Mouse (Mus musculus): Measurements from ENCODE around the gene Irak2. TPM values are rescaled to one million over a fixed set of nuclear protein-coding genes. Genes with fewer than 3 reads are reported as not detected.

The Irak2 gene
- total and polyA plus RNA-seq, 3 experiments, result 30.0 to 39.5 (median 32.5) TPM

DNA sequence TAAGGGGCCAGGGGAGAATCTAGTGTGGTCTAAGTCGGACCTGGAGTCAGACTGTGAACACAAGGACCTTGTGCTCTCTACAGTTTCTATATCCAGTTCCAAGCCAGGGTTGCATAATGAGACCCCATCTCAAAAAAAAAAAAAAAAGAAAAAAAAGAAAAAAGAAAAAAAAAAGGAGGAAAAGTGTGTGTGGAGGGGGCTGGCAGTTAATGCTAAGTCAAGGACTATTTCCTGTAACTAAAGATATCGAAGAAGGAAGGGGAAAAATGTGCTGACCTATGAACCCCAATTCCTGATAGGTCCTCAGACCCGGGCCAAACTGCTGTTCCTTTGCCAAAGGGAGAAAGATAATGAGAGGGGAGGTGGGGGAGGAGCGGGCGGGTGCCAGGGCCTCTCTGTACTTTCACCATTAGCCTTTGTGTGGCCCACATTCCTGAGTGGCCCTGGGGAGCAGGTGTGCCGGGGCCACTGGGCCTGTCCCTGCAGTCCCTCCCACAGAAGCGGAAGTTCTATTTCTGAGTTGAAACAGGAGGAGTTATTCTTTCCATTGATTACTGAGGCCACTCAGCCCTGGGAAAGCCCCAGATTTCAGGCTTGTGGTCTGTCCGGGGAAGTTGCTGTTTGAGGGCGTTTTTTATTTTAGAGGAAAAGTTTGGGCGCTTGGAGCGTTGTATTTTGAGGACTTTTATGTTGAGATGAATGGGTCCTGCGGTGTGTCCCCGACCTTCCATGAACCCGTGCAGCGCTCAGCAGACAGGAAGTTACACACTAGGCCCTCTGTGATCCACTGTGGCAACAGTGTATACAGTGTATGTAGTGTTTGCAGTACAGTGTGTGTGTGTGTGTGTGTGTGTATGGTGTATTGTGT lies 30.3 kb downstream of the Irak2 start:
- Histone ChIP-seq H3K36me3 (replicated peaks in 1 of 2; ENCODE audit: control insufficient read depth in 1 of 2, insufficient read depth in 1 of 2, low read length in 1 of 2) (peaks cover 32 to 57% of the 10 kb centered on the region in 2 experiments), H3K4me1 (ENCODE audit: control insufficient read depth in 1 of 2, insufficient read depth in 2 of 2) (peaks cover 37 to 72% of the 10 kb centered on the region in 2 experiments), H3K9me3 (replicated peaks; ENCODE audit: low read length) (peaks cover 8% of the 10 kb centered on the region), H3K79me2 (replicated peaks; ENCODE audit: control insufficient read depth, extremely low read depth, insufficient read depth, poor library complexity, severe bottlenecking) (peaks cover 47% of the 10 kb centered on the region), H3K27me3 (replicated peaks) (no peaks in the 10 kb centered on the region), H3K4me3 (replicated peaks in 1 of 3; ENCODE audit: low read depth in 2 of 3, low read length in 2 of 3, poor library complexity in 1 of 3) (peak overlapping the region; percentile 46 to 58 (median 51)), H3K4me2 (ENCODE audit: insufficient read depth, low read depth, poor library complexity, severe bottlenecking) (peak overlapping the region; percentile 65), H3K9ac (ENCODE audit: insufficient read depth, low read depth) (peak overlapping the region; percentile 35; the same call in 1 of the 2 replicates), H3K27ac (ENCODE audit: insufficient read depth, low read depth) (peak overlapping the region; percentile 99)
- dilution Hi-C loops (cut with MboI; ENCODE audit: extremely low pct_ligation_motif_present, extremely low pct_unique_long_range_greater_than_20kb, low sequenced_read_pairs) (no loop called here), in situ Hi-C loops (cut with MboI; ENCODE audit: low pct_ligation_motif_present, low pct_unique_long_range_greater_than_20kb, low sequenced_read_pairs) (no loop called here)
- DNase-seq (ENCODE audit: extremely low read depth), result peak; percentile 94
- TF ChIP-seq MXI1 (IDR thresholded peaks at IDR 0.05; ENCODE audit: low read depth, low read length) (peak; percentile 86), ETS1 (conservative IDR thresholded peaks at IDR 0.05; ENCODE audit: low read depth, low read length) (peak; percentile 99), TBP (conservative IDR thresholded peaks at IDR 0.05; ENCODE audit: low read depth, low read length) (no peak), NRF1 (IDR thresholded peaks at IDR 0.05; ENCODE audit: low read depth, low read length) (peak; percentile 14; the same call in 1 of the 2 replicates), BHLHE40 (IDR thresholded peaks at IDR 0.05; ENCODE audit: low read depth, low read length) (peak; percentile 95), POLR2A (IDR thresholded peaks at IDR 0.05; ENCODE audit: low read depth, low read length) (no peak; the same call in 1 of the 2 replicates), CTCF (conservative IDR thresholded peaks at IDR 0.05 in 1 of 2, IDR thresholded peaks at IDR 0.05 in 1 of 2; ENCODE audit: low read depth in 2 of 2, low read length in 2 of 2) (no peak), SIN3A (IDR thresholded peaks at IDR 0.05; ENCODE audit: low read length) (peak; percentile 95), MAFK (IDR thresholded peaks at IDR 0.05; ENCODE audit: insufficient replicate concordance, low read length) (peak; percentile 82; the same call in 1 of the 2 replicates), CHD2 (IDR thresholded peaks at IDR 0.05; ENCODE audit: low read length) (peak; percentile 94), UBTF (IDR thresholded peaks at IDR 0.05; ENCODE audit: low read depth, low read length) (0 out of 2 replicates have a peak, but pooled peaks have one; percentile 12), PAX5 (IDR thresholded peaks at IDR 0.05; ENCODE audit: low read length) (no peak), RAD21 (IDR thresholded peaks at IDR 0.05; ENCODE audit: low read depth, low read length) (no peak; the same call in none of the 2 replicates), MAZ (IDR thresholded peaks at IDR 0.05; ENCODE audit: low read depth, low read length) (peak; percentile 97), MEF2A (IDR thresholded peaks at IDR 0.05; ENCODE audit: borderline replicate concordance, low read depth, low read length) (peak; percentile 99), MYC (IDR thresholded peaks at IDR 0.05; ENCODE audit: low read depth, low read length) (peak; percentile 65; the same call in 1 of the 2 replicates), POLR2AphosphoS2 (IDR thresholded peaks at IDR 0.05; ENCODE audit: low read depth, low read length) (peak; percentile 51; the same call in 1 of the 2 replicates), KAT2A (IDR thresholded peaks at IDR 0.05; ENCODE audit: insufficient replicate concordance, low read length) (0 out of 2 replicates have a peak, but pooled peaks have one; percentile 71), HCFC1 (IDR thresholded peaks at IDR 0.05; ENCODE audit: low read depth, low read length) (peak; percentile 59), ZC3H11A (IDR thresholded peaks at IDR 0.05; ENCODE audit: low read depth, low read length) (no peak), RCOR1 (conservative IDR thresholded peaks at IDR 0.05; ENCODE audit: low read depth, low read length) (peak; percentile 88), MAX (IDR thresholded peaks at IDR 0.05; ENCODE audit: low read length) (peak; percentile 73), NELFE (IDR thresholded peaks at IDR 0.05; ENCODE audit: low read depth, low read length) (0 out of 2 replicates have a peak, but pooled peaks have one; percentile 26), ELF1 (IDR thresholded peaks at IDR 0.05; ENCODE audit: low read depth, low read length) (peak; percentile 76), ZKSCAN1 (IDR thresholded peaks at IDR 0.05; ENCODE audit: borderline replicate concordance, low read depth, low read length) (no peak), EP300 (IDR thresholded peaks at IDR 0.05; ENCODE audit: low read length) (peak; percentile 98), CHD1 (IDR thresholded peaks at IDR 0.05; ENCODE audit: low read depth, low read length) (peak; percentile 66; the same call in 1 of the 2 replicates), JUN (IDR thresholded peaks at IDR 0.05; ENCODE audit: insufficient read depth, low read depth, low read length) (peak; percentile 94), E2F4 (IDR thresholded peaks at IDR 0.05; ENCODE audit: insufficient replicate concordance, low read depth, low read length) (0 out of 2 replicates have a peak, but pooled peaks have one; percentile 44), USF2 (conservative IDR thresholded peaks at IDR 0.05; ENCODE audit: low read depth, low read length) (no peak), IRF4 (IDR thresholded peaks at IDR 0.05; ENCODE audit: low read depth, low read length) (peak; percentile 93), TCF12 (IDR thresholded peaks at IDR 0.05; ENCODE audit: low read depth, low read length) (peak; percentile 99), SMC3 (IDR thresholded peaks at IDR 0.05; ENCODE audit: low read depth, low read length) (no peak; the same call in 1 of the 2 replicates), ZNF384 (IDR thresholded peaks at IDR 0.05; ENCODE audit: low read depth, low read length) (peak; percentile 86), ZMIZ1 (IDR thresholded peaks at IDR 0.05; ENCODE audit: low read depth, low read length) (peak; percentile 83), JUND (conservative IDR thresholded peaks at IDR 0.05; ENCODE audit: low read depth, low read length) (peak; percentile 77), GABPA (IDR thresholded peaks at IDR 0.05; ENCODE audit: insufficient replicate concordance, low read depth, low read length) (no peak)
